Mouse (Mus musculus): ENCODE measurements around the gene Agap1.

GRCm38 (mm10) chr1:89867847-89868246, 413.2 kb downstream of the Agap1 start:
- no peak for TF ChIP-seq CTCF (IDR thresholded peaks at IDR 0.05 in 2 of 3, conservative IDR thresholded peaks at IDR 0.05 in 1 of 3; ENCODE audit: control insufficient read depth in 1 of 3, insufficient read depth in 1 of 3, low read depth in 2 of 3, low read length in 3 of 3, poor library complexity in 1 of 3, severe bottlenecking in 1 of 3)
- no peak for TF ChIP-seq POLR2A (IDR thresholded peaks at IDR 0.05; ENCODE audit: control insufficient read depth in 1 of 2, insufficient read depth in 1 of 2, low read depth in 1 of 2, low read length in 2 of 2, poor library complexity in 1 of 2)
- TF ChIP-seq MAFK (IDR thresholded peaks at IDR 0.05; ENCODE audit: borderline replicate concordance, low read depth, low read length): no peak
- no peak for TF ChIP-seq TCF12 (IDR thresholded peaks at IDR 0.05; ENCODE audit: low read depth, low read length)
- TF ChIP-seq SMC3 (IDR thresholded peaks at IDR 0.05; ENCODE audit: low read depth, low read length): no peak
- TF ChIP-seq EP300 (IDR thresholded peaks at IDR 0.05; ENCODE audit: low read depth in 1 of 2, low read length in 2 of 2): no peak
- TF ChIP-seq MXI1 (IDR thresholded peaks at IDR 0.05; ENCODE audit: low read depth, low read length): no peak
- no peak for TF ChIP-seq E2F4 (IDR thresholded peaks at IDR 0.05; ENCODE audit: borderline replicate concordance, low read depth, low read length)
- TF ChIP-seq ZMIZ1 (IDR thresholded peaks at IDR 0.05; ENCODE audit: low read depth, low read length): no peak
- TF ChIP-seq MYC (IDR thresholded peaks at IDR 0.05; ENCODE audit: low read depth, low read length): no peak
- TF ChIP-seq NELFE (IDR thresholded peaks at IDR 0.05; ENCODE audit: low read depth, low read length): no peak
- TF ChIP-seq KAT2A (conservative IDR thresholded peaks at IDR 0.05; ENCODE audit: low read depth, low read length): no peak
- TF ChIP-seq ZC3H11A (IDR thresholded peaks at IDR 0.05; ENCODE audit: low read depth, low read length): no peak

Data from MEL (cell line).